Mouse (Mus musculus): ENCODE results near the gene Adm2.
A peak's percentile ranks its signal among the peaks of the same experiment; 100 is the strongest.

Gene Adm2

GRCm38 (mm10) chr15:89322670-89323522 is at the start of gene Adm2:
TSS of gene Adm2 (plus strand) at chr15:89322720.
- DNase-seq = no peak

GRCm38 (mm10) chr15:89275497-89275896 is 47.0 kb upstream of the Adm2 start:
- DNase-seq = no peak

- no peak for DNase-seq
Observed at GRCm38 (mm10) chr15:89277366-89277765, 45.2 kb upstream of the Adm2 start.

- DNase-seq = no peak
Observed at GRCm38 (mm10) chr15:89282546-89282945, 40.0 kb upstream of the Adm2 start.

GRCm38 (mm10) chr15:89284094-89284493 is 38.4 kb upstream of the Adm2 start:
- no peak for DNase-seq

- peak; percentile 40 for DNase-seq
Observed at GRCm38 (mm10) chr15:89285004-89285403, 37.5 kb upstream of the Adm2 start.

GRCm38 (mm10) chr15:89285478-89285877 is 37.0 kb upstream of the Adm2 start:
- no peak for DNase-seq

- no peak for DNase-seq
Observed at GRCm38 (mm10) chr15:89286114-89286513, 36.4 kb upstream of the Adm2 start.

GRCm38 (mm10) chr15:89286582-89286981 is 35.9 kb upstream of the Adm2 start:
- DNase-seq = no peak

GRCm38 (mm10) chr15:89288227-89288767 is 34.2 kb upstream of the Adm2 start:
- DNase-seq = no peak

GRCm38 (mm10) chr15:89289455-89289854 is 33.1 kb upstream of the Adm2 start:
- DNase-seq = no peak

GRCm38 (mm10) chr15:89291521-89291920 is 31.0 kb upstream of the Adm2 start:
- no peak for DNase-seq

- no peak for DNase-seq
Observed at GRCm38 (mm10) chr15:89292795-89293194, 29.7 kb upstream of the Adm2 start.

- no peak for DNase-seq
Observed at GRCm38 (mm10) chr15:89293778-89294177, 28.7 kb upstream of the Adm2 start.

GRCm38 (mm10) chr15:89295580-89296165 is 26.8 kb upstream of the Adm2 start:
- no peak for DNase-seq

- no peak for DNase-seq
Observed at GRCm38 (mm10) chr15:89296465-89296864, 26.1 kb upstream of the Adm2 start.

GRCm38 (mm10) chr15:89297695-89298094 is 24.8 kb upstream of the Adm2 start:
- DNase-seq = no peak

GRCm38 (mm10) chr15:89300180-89300579 is 22.3 kb upstream of the Adm2 start:
- DNase-seq = no peak

GRCm38 (mm10) chr15:89300600-89300999 is 21.9 kb upstream of the Adm2 start:
- DNase-seq = no peak

- DNase-seq = peak; percentile 4
Observed at GRCm38 (mm10) chr15:89305966-89306365, 16.6 kb upstream of the Adm2 start.

- no peak for DNase-seq
Observed at GRCm38 (mm10) chr15:89307461-89307860, 15.1 kb upstream of the Adm2 start.

- no peak for DNase-seq
Observed at GRCm38 (mm10) chr15:89308406-89309139, 13.9 kb upstream of the Adm2 start.

GRCm38 (mm10) chr15:89309962-89310498 is 12.5 kb upstream of the Adm2 start:
- DNase-seq = peak; percentile 70

Data from cerebellum, adult 11 months (tissue).